Mouse (Mus musculus): Measurements from ENCODE around the gene Syvn1. TPM values are rescaled to one million over a fixed set of nuclear protein-coding genes. Genes with fewer than 3 reads are reported as not detected.

Gene Syvn1
- total and polyA plus RNA-seq, 2 experiments = 7.6 to 64.7 TPM

DNA sequence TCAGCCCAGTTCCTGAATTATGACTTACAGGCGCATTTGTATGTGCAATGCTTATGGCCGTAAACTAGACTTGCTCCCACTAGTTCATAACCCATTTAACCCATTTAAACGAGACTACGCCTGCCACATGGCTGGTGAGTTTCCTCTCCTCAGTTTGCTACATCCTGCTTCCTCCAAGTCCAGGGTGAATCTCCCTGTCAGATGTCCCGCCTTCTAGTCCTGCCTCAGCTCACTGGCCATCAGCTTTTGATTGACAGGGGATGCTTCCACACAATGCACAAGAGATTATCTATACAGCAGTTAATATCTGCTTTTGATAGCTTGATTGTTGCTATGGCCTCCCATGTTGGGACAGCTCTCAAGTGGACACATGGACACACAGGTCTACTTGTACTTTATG is 7.9 kb downstream of the Syvn1 start:
- Histone ChIP-seq H3K27me3 (ENCODE audit: control insufficient read depth, insufficient read depth, low read length) (no peaks in the 10 kb centered on the region), H3K27ac (replicated peaks; ENCODE audit: insufficient read depth, low read depth, low read length) (no peak overlapping the region)
- TF ChIP-seq POLR2A (IDR thresholded peaks at IDR 0.05; ENCODE audit: extremely low read depth, insufficient read depth, low read length) = no peak
- no peak for TF ChIP-seq CTCF (IDR thresholded peaks at IDR 0.05; ENCODE audit: low read depth, low read length)

DNA sequence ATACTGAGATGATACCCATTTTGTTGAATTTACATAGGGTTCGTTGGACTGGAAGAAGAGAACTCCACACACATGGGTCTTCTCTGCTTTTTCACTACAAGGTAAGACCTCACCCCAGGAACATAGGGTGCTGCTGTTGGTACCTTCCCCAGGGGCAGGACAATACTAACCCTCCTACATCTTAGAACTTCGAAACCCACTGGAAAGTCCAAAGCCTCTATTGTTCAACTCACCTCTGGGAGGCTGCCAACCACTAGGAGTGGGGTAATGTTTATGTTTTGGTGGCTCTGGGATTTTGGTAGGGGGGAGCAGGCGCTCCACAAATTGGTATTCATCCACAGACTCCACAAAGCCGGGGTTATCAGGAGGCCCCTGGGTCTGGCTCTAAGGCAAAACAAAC is 10.3 kb downstream of the Syvn1 start:
- 26% methylated on average over 4 of the region's 4 CpGs for WGBS
- Histone ChIP-seq H3K79me2 (ENCODE audit: control insufficient read depth, insufficient read depth, low read length) (no peaks in the 10 kb centered on the region; the same call in 1 of the 2 replicates), H3K4me1 (ENCODE audit: control insufficient read depth, insufficient read depth, low read length) (peaks cover 11% of the 10 kb centered on the region; the same call in 1 of the 2 replicates), H3K36me3 (ENCODE audit: control insufficient read depth, insufficient read depth, low read length) (peaks cover 33% of the 10 kb centered on the region), H3K9ac (ENCODE audit: low read depth, low read length) (no peak overlapping the region; the same call in 1 of the 2 replicates), H3K27me3 (ENCODE audit: control insufficient read depth, insufficient read depth, low read length) (no peaks in the 10 kb centered on the region), H3K4me3 (ENCODE audit: insufficient read depth, low read depth, low read length) (no peak overlapping the region), H3K27ac (replicated peaks; ENCODE audit: insufficient read depth, low read depth, low read length) (no peak overlapping the region)
- no peak for DNase-seq (ENCODE audit: extremely low read depth, low read depth, low spot score)
- TF ChIP-seq POLR2A (IDR thresholded peaks at IDR 0.05; ENCODE audit: extremely low read depth, insufficient read depth, low read length) = no peak
- TF ChIP-seq CTCF (IDR thresholded peaks at IDR 0.05; ENCODE audit: low read depth, low read length) = no peak

More for the DNA sequence above, 7.9 kb downstream of the Syvn1 start:
- peaks cover 43% of the 10 kb centered on the region for H3K36me3 ChIP-seq (ENCODE audit: control insufficient read depth, insufficient read depth, low read length)
- 75% methylated on average over 5 of the region's 5 CpGs for WGBS
- DNase-seq (ENCODE audit: extremely low read depth, low read depth, low spot score) = no peak
- no peak overlapping the region for H3K9ac ChIP-seq (ENCODE audit: low read depth, low read length)
- H3K79me2 ChIP-seq (ENCODE audit: control insufficient read depth, insufficient read depth, low read length) = peaks cover 4% of the 10 kb centered on the region; the same call in 1 of the 2 replicates
- no peak overlapping the region for H3K4me3 ChIP-seq (ENCODE audit: insufficient read depth, low read depth, low read length)
- H3K4me1 ChIP-seq (ENCODE audit: control insufficient read depth, insufficient read depth, low read length) = peaks cover 14% of the 10 kb centered on the region; the same call in 1 of the 2 replicates

DNA sequence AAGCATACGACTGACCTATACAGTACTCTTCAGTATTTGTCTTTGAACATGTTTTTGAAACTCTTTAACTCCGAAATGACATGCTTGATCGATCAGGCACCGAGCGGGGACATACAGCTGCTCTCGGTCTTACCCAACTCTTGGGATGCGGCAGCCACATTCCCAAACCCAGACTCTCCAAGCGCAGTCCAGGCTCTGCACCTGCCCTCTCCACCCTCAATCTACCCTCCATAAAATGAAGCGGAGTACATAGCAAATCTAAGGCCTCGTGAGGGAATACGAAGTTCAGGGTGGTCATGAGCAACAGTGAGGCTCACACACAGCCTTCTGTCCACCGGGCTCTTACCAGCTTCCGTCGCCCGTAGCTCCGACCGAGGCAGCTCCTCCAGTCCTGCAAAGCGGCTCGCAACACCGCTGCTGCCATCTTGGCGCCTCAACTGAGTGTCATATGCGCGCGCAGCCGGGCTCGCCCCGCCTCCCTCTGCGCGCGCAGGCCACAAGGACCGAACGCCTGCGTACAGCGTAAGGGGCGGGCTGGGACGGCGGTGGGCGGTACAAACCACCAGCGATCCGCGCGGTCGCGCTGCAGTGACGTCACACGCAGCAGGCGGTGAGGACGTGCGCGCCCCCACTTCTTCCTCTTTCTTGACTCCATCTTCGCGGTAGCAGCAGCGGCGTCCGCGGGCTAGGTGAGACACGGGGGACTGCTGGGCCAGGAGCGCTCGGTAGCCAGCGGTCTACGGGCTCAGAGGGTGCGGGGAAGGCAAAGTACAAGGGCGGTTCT is 11.1 kb downstream of the Syvn1 start, which contains the start of the genes Mrpl49 and Fau:
Mrpl49 (minus strand) TSS at position 473 of the 784 bp plus-strand sequence.
Fau (plus strand) TSS at position 532 of the 784 bp plus-strand sequence.
- peaks cover 25% of the 10 kb centered on the region for H3K36me3 ChIP-seq (ENCODE audit: control insufficient read depth, insufficient read depth, low read length)
- DNase-seq (ENCODE audit: extremely low read depth, low read depth, low spot score) = peak; percentile 81
- peaks cover 16% of the 10 kb centered on the region for H3K4me1 ChIP-seq (ENCODE audit: control insufficient read depth, insufficient read depth, low read length)
- no peaks in the 10 kb centered on the region for H3K27me3 ChIP-seq (ENCODE audit: control insufficient read depth, insufficient read depth, low read length)
- peak within 1 kb of the TSS; percentile 87 for H3K4me3 ChIP-seq (ENCODE audit: insufficient read depth, low read depth, low read length)
- H3K79me2 ChIP-seq (ENCODE audit: control insufficient read depth, insufficient read depth, low read length) = no peaks in the 10 kb centered on the region; the same call in 1 of the 2 replicates
- peak within 1 kb of the TSS; percentile 91 for H3K9ac ChIP-seq (ENCODE audit: low read depth, low read length)
- whole genome bisulfite sequencing = under 1% methylated on average over 63 of the region's 63 CpGs
- H3K27ac ChIP-seq (replicated peaks; ENCODE audit: insufficient read depth, low read depth, low read length) = peak within 1 kb of the TSS; percentile 82
- TF ChIP-seq CTCF (IDR thresholded peaks at IDR 0.05; ENCODE audit: low read depth, low read length) (no peak), POLR2A (IDR thresholded peaks at IDR 0.05; ENCODE audit: extremely low read depth, insufficient read depth, low read length) (peak; percentile 94)

DNA sequence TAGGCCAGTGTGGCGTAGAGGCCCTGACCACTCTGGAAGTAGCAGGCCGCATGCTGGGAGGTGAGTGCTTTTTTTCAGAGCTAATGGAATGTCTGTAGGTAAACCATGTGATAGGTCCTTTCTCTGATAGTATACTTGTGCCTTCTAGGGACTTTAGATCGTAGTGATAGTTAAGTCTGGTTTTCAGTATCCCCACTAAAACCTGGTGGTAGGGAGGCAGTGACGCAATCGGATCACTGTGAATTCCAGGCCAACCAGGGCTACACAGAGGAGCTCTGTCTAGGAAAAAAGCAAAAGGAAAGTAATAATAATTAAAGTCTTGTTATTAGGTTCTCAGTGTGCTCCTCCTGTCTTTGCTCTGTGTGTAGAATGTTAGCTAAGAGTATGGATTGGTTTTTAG is 12.1 kb downstream of the Syvn1 start:
- Histone ChIP-seq H3K4me1 (ENCODE audit: control insufficient read depth, insufficient read depth, low read length) (peaks cover 24% of the 10 kb centered on the region), H3K36me3 (ENCODE audit: control insufficient read depth, insufficient read depth, low read length) (peaks cover 18% of the 10 kb centered on the region; the same call in 1 of the 2 replicates), H3K79me2 (ENCODE audit: control insufficient read depth, insufficient read depth, low read length) (no peaks in the 10 kb centered on the region; the same call in 1 of the 2 replicates), H3K27me3 (ENCODE audit: control insufficient read depth, insufficient read depth, low read length) (no peaks in the 10 kb centered on the region), H3K9ac (ENCODE audit: low read depth, low read length) (peak overlapping the region; percentile 91), H3K27ac (replicated peaks; ENCODE audit: insufficient read depth, low read depth, low read length) (peak overlapping the region; percentile 82), H3K4me3 (ENCODE audit: insufficient read depth, low read depth, low read length) (peak overlapping the region; percentile 87)
- DNase-seq (ENCODE audit: extremely low read depth, low read depth, low spot score) = no peak
- no peak for TF ChIP-seq CTCF (IDR thresholded peaks at IDR 0.05; ENCODE audit: low read depth, low read length)
- no peak for TF ChIP-seq POLR2A (IDR thresholded peaks at IDR 0.05; ENCODE audit: extremely low read depth, insufficient read depth, low read length)
- WGBS = 6% methylated on average over 5 of the region's 5 CpGs

DNA sequence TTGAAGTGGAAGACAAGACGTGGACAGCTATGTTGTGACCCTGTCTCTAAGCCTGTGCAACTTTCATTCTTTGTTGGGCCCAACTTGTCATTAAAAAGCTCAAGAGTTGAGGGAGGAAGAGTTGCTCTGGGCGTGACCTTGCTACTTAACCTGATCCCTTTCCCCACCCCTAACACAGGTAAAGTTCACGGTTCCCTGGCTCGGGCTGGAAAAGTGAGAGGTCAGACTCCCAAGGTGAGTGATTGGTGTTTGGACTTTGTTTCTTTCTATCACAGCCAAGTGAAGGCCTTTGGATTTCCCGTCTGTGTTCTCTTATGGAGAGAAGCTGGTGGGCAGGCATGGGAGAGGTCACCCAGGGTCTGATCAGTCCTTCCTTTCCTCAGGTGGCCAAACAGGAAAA is 12.6 kb downstream of the Syvn1 start:
- DNase-seq (ENCODE audit: extremely low read depth, low read depth, low spot score) = peak; percentile 80
- Histone ChIP-seq H3K27me3 (ENCODE audit: control insufficient read depth, insufficient read depth, low read length) (no peaks in the 10 kb centered on the region), H3K36me3 (ENCODE audit: control insufficient read depth, insufficient read depth, low read length) (peaks cover 13% of the 10 kb centered on the region; the same call in 1 of the 2 replicates), H3K4me3 (ENCODE audit: insufficient read depth, low read depth, low read length) (peak overlapping the region; percentile 87), H3K4me1 (ENCODE audit: control insufficient read depth, insufficient read depth, low read length) (peaks cover 24% of the 10 kb centered on the region), H3K27ac (replicated peaks; ENCODE audit: insufficient read depth, low read depth, low read length) (peak overlapping the region; percentile 82), H3K79me2 (ENCODE audit: control insufficient read depth, insufficient read depth, low read length) (no peaks in the 10 kb centered on the region; the same call in 1 of the 2 replicates), H3K9ac (ENCODE audit: low read depth, low read length) (peak overlapping the region; percentile 91)
- WGBS = 20% methylated on average over 5 of the region's 5 CpGs
- TF ChIP-seq POLR2A (IDR thresholded peaks at IDR 0.05; ENCODE audit: extremely low read depth, insufficient read depth, low read length) (no peak), CTCF (IDR thresholded peaks at IDR 0.05; ENCODE audit: low read depth, low read length) (no peak)

All from liver, adult 2 months (tissue).